Mouse (Mus musculus): ENCODE measurements at regions not wholly inside any gene's neighbourhood (a gene's known extent, or its start where the extent isn't known, plus 50 kb on each side); places are given as distances from the start of the nearest gene placed in this dataset.
A peak's percentile ranks its signal among the peaks of the same experiment; 100 is the strongest.

GRCm38 (mm10) chr13:57269614-57270013 lies 373.8 kb upstream of the Trpc7 start:
- Histone ChIP-seq H3K27ac (ENCODE audit: insufficient read depth, low read depth) (no peak overlapping the region), H3K36me3 (replicated peaks in 1 of 2; ENCODE audit: control insufficient read depth in 1 of 2, insufficient read depth in 1 of 2, low read length in 1 of 2) (no peaks in the 10 kb centered on the region), H3K4me1 (ENCODE audit: control insufficient read depth in 1 of 2, insufficient read depth in 2 of 2) (no peaks in the 10 kb centered on the region), H3K27me3 (replicated peaks) (no peaks in the 10 kb centered on the region), H3K4me3 (replicated peaks in 1 of 3; ENCODE audit: low read depth in 2 of 3, low read length in 2 of 3, poor library complexity in 1 of 3) (no peak overlapping the region), H3K9ac (ENCODE audit: insufficient read depth, low read depth) (no peak overlapping the region), H3K79me2 (replicated peaks; ENCODE audit: control insufficient read depth, extremely low read depth, insufficient read depth, poor library complexity, severe bottlenecking) (no peaks in the 10 kb centered on the region), H3K9me3 (replicated peaks; ENCODE audit: low read length) (peaks cover 60% of the 10 kb centered on the region), H3K4me2 (ENCODE audit: insufficient read depth, low read depth, poor library complexity, severe bottlenecking) (no peak overlapping the region)
- peak; percentile 20 for TF ChIP-seq RAD21 (IDR thresholded peaks at IDR 0.05; ENCODE audit: low read depth, low read length)
- no peak for TF ChIP-seq MYC (IDR thresholded peaks at IDR 0.05; ENCODE audit: low read depth, low read length)
- TF ChIP-seq CTCF (conservative IDR thresholded peaks at IDR 0.05 in 1 of 2, IDR thresholded peaks at IDR 0.05 in 1 of 2; ENCODE audit: low read depth in 2 of 2, low read length in 2 of 2) = peak in 1 of 2 experiments; percentile 34; a peak in 2 of 4 replicates
- in situ Hi-C loops (cut with MboI; ENCODE audit: low pct_ligation_motif_present, low pct_unique_long_range_greater_than_20kb, low sequenced_read_pairs) = loop anchor here (25.0 kb wide), 1 partner anchor 457 kb away; no protein-coding TSS in a partner anchor
- DNase-seq (ENCODE audit: extremely low read depth) = no peak
- dilution Hi-C loops (cut with MboI; ENCODE audit: extremely low pct_ligation_motif_present, extremely low pct_unique_long_range_greater_than_20kb, low sequenced_read_pairs) = no loop called here

GRCm38 (mm10) chr13:57259920-57260319 lies 364.1 kb upstream of the Trpc7 start:
- no peak overlapping the region for H3K4me3 ChIP-seq (replicated peaks in 1 of 3; ENCODE audit: low read depth in 2 of 3, low read length in 2 of 3, poor library complexity in 1 of 3)
- in situ Hi-C loops (cut with MboI; ENCODE audit: low pct_ligation_motif_present, low pct_unique_long_range_greater_than_20kb, low sequenced_read_pairs) (loop anchor here (25.0 kb wide), 1 partner anchor 448 kb away; no protein-coding TSS in a partner anchor), dilution Hi-C loops (cut with MboI; ENCODE audit: extremely low pct_ligation_motif_present, extremely low pct_unique_long_range_greater_than_20kb, low sequenced_read_pairs) (no loop called here)
- H3K36me3 ChIP-seq (replicated peaks in 1 of 2; ENCODE audit: control insufficient read depth in 1 of 2, insufficient read depth in 1 of 2, low read length in 1 of 2) = no peaks in the 10 kb centered on the region
- no peaks in the 10 kb centered on the region for H3K4me1 ChIP-seq (ENCODE audit: control insufficient read depth in 1 of 2, insufficient read depth in 2 of 2)
- TF ChIP-seq IRF4 (IDR thresholded peaks at IDR 0.05; ENCODE audit: low read depth, low read length) (no peak), USF2 (conservative IDR thresholded peaks at IDR 0.05; ENCODE audit: low read depth, low read length) (no peak), RAD21 (IDR thresholded peaks at IDR 0.05; ENCODE audit: low read depth, low read length) (peak; percentile 13), CTCF (conservative IDR thresholded peaks at IDR 0.05 in 1 of 2, IDR thresholded peaks at IDR 0.05 in 1 of 2; ENCODE audit: low read depth in 2 of 2, low read length in 2 of 2) (peak in 1 of 2 experiments; percentile 33; a peak in 1 of 4 replicates), JUND (conservative IDR thresholded peaks at IDR 0.05; ENCODE audit: low read depth, low read length) (no peak), SMC3 (IDR thresholded peaks at IDR 0.05; ENCODE audit: low read depth, low read length) (0 out of 2 replicates have a peak, but pooled peaks have one; percentile 9)
- H3K9me3 ChIP-seq (replicated peaks; ENCODE audit: low read length) = peaks cover 73% of the 10 kb centered on the region
- H3K27me3 ChIP-seq (replicated peaks) = no peaks in the 10 kb centered on the region
- H3K79me2 ChIP-seq (replicated peaks; ENCODE audit: control insufficient read depth, extremely low read depth, insufficient read depth, poor library complexity, severe bottlenecking) = no peaks in the 10 kb centered on the region
- H3K4me2 ChIP-seq (ENCODE audit: insufficient read depth, low read depth, poor library complexity, severe bottlenecking) = no peak overlapping the region
- H3K9ac ChIP-seq (ENCODE audit: insufficient read depth, low read depth) = no peak overlapping the region
- no peak for DNase-seq (ENCODE audit: extremely low read depth)
- no peak overlapping the region for H3K27ac ChIP-seq (ENCODE audit: insufficient read depth, low read depth)

- dilution Hi-C loops (cut with MboI; ENCODE audit: extremely low pct_ligation_motif_present, extremely low pct_unique_long_range_greater_than_20kb, low sequenced_read_pairs) = no loop called here
These were observed 363.7 kb upstream of the Trpc7 start for GRCm38 (mm10) chr13:57259474-57259873.

More at GRCm38 (mm10) chr13:57259474-57259873, 363.7 kb upstream of the Trpc7 start:
- TF ChIP-seq USF1 (IDR thresholded peaks at IDR 0.05; ENCODE audit: low read depth, low read length) (no peak), NELFE (IDR thresholded peaks at IDR 0.05; ENCODE audit: low read depth, low read length) (no peak), CHD2 (IDR thresholded peaks at IDR 0.05; ENCODE audit: low read length) (no peak), USF2 (conservative IDR thresholded peaks at IDR 0.05; ENCODE audit: low read depth, low read length) (no peak), CTCF (conservative IDR thresholded peaks at IDR 0.05 in 1 of 2, IDR thresholded peaks at IDR 0.05 in 1 of 2; ENCODE audit: low read depth in 2 of 2, low read length in 2 of 2) (no peak)
- Histone ChIP-seq H3K4me3 (replicated peaks in 1 of 3; ENCODE audit: low read depth in 2 of 3, low read length in 2 of 3, poor library complexity in 1 of 3) (no peak overlapping the region), H3K79me2 (replicated peaks; ENCODE audit: control insufficient read depth, extremely low read depth, insufficient read depth, poor library complexity, severe bottlenecking) (no peaks in the 10 kb centered on the region), H3K4me2 (ENCODE audit: insufficient read depth, low read depth, poor library complexity, severe bottlenecking) (no peak overlapping the region), H3K9ac (ENCODE audit: insufficient read depth, low read depth) (no peak overlapping the region), H3K27ac (ENCODE audit: insufficient read depth, low read depth) (no peak overlapping the region), H3K36me3 (replicated peaks in 1 of 2; ENCODE audit: control insufficient read depth in 1 of 2, insufficient read depth in 1 of 2, low read length in 1 of 2) (no peaks in the 10 kb centered on the region), H3K9me3 (replicated peaks; ENCODE audit: low read length) (peaks cover 76% of the 10 kb centered on the region), H3K27me3 (replicated peaks) (no peaks in the 10 kb centered on the region), H3K4me1 (ENCODE audit: control insufficient read depth in 1 of 2, insufficient read depth in 2 of 2) (no peaks in the 10 kb centered on the region)
- no peak for DNase-seq (ENCODE audit: extremely low read depth)
- in situ Hi-C loops (cut with MboI; ENCODE audit: low pct_ligation_motif_present, low pct_unique_long_range_greater_than_20kb, low sequenced_read_pairs) = loop anchor here (25.0 kb wide), 1 partner anchor 447 kb away; no protein-coding TSS in a partner anchor

Data from CH12.LX (cell line).